Mouse (Mus musculus) forebrain, embryonic 16.5 days (tissue): ENCODE measurements around the gene 4930579F01Rik. TPM values are rescaled to one million over a fixed set of nuclear protein-coding genes. Genes with fewer than 3 reads are reported as not detected.
A peak's percentile ranks its signal among the peaks of the same experiment; 100 is the strongest.
"Not testable (repeated sequence)": the region's sequence is repeated elsewhere in the genome, so short reads cannot be mapped to it uniquely, and the experiment has no call there.

ENCODE experiments used
- ATAC-seq: fragments of 200-750 bp; cut with Nextera tagmentation; 2 replicates; pipeline ENCODE4 v1.8.0; 2017; ENCODE audit warnings: mild to moderate bottlenecking, moderate library complexity
- H3K27ac ChIP-seq: fragments of 300-500 bp; sonication (generic); 2 replicates; pipeline ENCODE4 v1.5.1; 2014; ENCODE audit warnings: low read length, control low read depth
- H3K27me3 ChIP-seq: fragments of 300-500 bp; sonication (generic); replicated peaks from 2 replicates; pipeline ENCODE4 v1.6.1; 2014; ENCODE audit warnings: low read length; ENCODE audit not compliant: control insufficient read depth, insufficient read depth
- H3K36me3 ChIP-seq: fragments of 300-500 bp; sonication (generic); 2 replicates; pipeline ENCODE4 v1.6.1; 2014; ENCODE audit not compliant: control insufficient read depth, insufficient read depth
- H3K4me1 ChIP-seq: fragments of 300-500 bp; sonication (generic); replicated peaks from 2 replicates; pipeline ENCODE4 v1.6.1; 2014; ENCODE audit warnings: low read length; ENCODE audit not compliant: control insufficient read depth, insufficient read depth
- H3K4me2 ChIP-seq: fragments of 300-500 bp; sonication (generic); 2 replicates; pipeline ENCODE4 v1.6.1; 2014; ENCODE audit warnings: mild to moderate bottlenecking, low read length, control low read depth
- H3K4me3 ChIP-seq: fragments of 300-500 bp; sonication (generic); replicated peaks from 2 replicates; pipeline ENCODE4 v1.5.1; 2014; ENCODE audit warnings: mild to moderate bottlenecking, low read length, control low read depth
- H3K9ac ChIP-seq: fragments of 300-500 bp; sonication (generic); replicated peaks from 2 replicates; pipeline ENCODE4 v1.6.1; 2014; ENCODE audit warnings: low read depth, low read length, control low read depth
- H3K9me3 ChIP-seq: fragments of 300-500 bp; sonication (generic); 2 replicates; pipeline ENCODE4 v1.6.1; 2016; ENCODE audit warnings: low read length; ENCODE audit not compliant: control insufficient read depth
- WGBS: fragments of 180-500 bp; shearing (Covaris S2); extraction: QIAGEN DNeasy Blood & Tissue Kit; methylation state at CpG from one replicate; pipeline ENCODE4 v1.1.7; 2014; 5-methylcytosine and 5-hydroxymethylcytosine counted together
- polyA plus RNA-seq: library from polyadenylated mRNA; unstranded; fragments of >200 nt; fragmentation: Nextera tagmentation; extraction: Ambion mirVana; gene quantifications from 2 replicates; pipeline ENCODE4 v1.2.1, GENCODE M21; 2015

4930579F01Rik gene
- polyA plus RNA-seq, 1 experiment from 2014 or later: not detected

DNA sequence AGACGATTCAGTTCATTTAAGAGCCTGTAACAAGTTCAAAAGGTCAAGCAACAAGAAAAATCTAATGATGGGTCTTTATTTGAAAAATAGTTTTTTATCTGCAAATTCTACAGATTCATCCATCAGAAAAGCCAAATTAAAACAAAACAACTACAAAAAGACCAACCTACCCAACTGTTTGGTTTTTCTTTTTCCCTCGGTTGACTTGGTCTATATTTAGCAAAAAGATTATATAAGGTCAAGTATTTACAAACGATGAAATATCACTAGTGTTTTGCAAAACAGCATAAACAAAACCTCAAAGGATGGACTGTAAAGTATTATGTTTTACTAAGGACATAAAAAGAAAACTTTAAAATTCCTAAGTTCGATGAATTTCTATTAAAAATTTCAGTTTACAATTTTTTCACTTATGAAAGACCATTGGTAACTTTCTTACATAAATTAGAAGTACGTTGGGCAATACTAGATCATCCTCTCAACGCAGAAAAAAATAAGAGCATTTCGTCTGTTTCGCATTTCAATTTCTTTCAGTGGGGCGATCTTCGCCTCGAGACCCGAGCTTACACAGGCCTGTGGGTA, 50.8 kb downstream of the 4930579F01Rik start:
- no peaks in the 10 kb centered on the region for H3K36me3 ChIP-seq
- WGBS: 7% methylated on average over 12 of the region's 12 CpGs
- H3K4me2 ChIP-seq: peak overlapping the region; percentile 44
- H3K27me3 ChIP-seq: no peaks in the 10 kb centered on the region
- H3K9ac ChIP-seq: peak overlapping the region; percentile 80
- no peak for ATAC-seq
- no peaks in the 10 kb centered on the region for H3K9me3 ChIP-seq
- H3K27ac ChIP-seq: peak overlapping the region; percentile 99
- H3K4me1 ChIP-seq: peaks cover 3% of the 10 kb centered on the region
- peak overlapping the region; percentile 75 for H3K4me3 ChIP-seq

DNA sequence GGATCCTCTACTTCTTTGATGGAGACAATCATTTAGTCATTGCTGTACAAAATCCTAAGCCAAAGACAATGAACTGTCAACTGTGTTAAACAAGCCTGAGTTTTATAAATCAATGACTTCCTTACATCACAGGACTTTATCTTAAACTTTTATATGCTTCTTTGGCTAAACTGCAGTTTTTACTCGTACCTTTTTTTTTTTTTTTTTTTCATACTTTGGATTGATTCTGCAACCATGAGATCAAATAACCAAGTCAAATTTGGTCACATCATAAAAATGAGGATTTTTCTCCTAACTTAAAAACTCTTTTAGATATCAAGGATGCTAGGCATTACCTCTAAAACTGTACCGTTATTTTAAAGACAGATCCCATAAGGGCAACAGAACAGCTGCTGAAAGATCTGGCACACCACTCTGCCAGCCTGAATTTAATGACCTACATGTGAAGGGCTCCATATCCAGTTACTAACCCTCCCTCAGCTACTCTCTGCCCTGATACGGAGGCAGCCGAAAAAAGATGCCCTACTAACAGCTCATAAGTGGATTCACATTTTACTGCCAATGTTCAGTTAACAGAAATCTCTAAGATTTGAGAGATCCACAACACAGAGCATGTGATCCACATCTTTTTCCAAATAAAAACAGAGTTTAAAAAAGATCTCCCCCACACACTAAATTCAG, 51.4 kb downstream of the 4930579F01Rik start:
- peak overlapping the region; percentile 42 for H3K4me2 ChIP-seq
- H3K9ac ChIP-seq: 0 out of 2 replicates have a peak overlapping the region, but pooled peaks have one; percentile 5
- H3K4me3 ChIP-seq: no peak overlapping the region
- ATAC-seq: no peak
- no peaks in the 10 kb centered on the region for H3K36me3 ChIP-seq
- 52% methylated on average over 4 of the region's 4 CpGs for WGBS
- H3K4me1 ChIP-seq: peaks cover 3% of the 10 kb centered on the region
- no peaks in the 10 kb centered on the region for H3K27me3 ChIP-seq
- no peaks in the 10 kb centered on the region for H3K9me3 ChIP-seq
- no peak overlapping the region for H3K27ac ChIP-seq

DNA sequence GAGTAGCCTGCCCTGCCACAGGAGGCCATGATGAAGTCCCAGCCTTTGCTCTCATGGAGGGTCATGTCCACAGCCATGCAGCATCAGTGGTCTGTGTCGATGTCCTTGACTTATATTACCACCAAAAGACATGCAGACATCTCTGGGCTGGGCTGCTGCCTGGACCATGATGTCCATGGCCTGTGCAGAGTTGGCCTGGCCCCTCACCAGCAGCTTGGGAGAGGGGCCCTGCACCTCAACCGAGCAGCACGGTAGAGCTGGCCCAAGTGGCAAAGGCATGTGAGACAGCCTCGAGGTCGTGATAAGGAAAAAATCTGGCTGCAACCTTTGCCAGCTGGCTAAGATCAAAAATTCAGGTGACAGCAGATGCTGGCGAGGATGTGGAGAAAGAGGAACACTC, 54.0 kb downstream of the 4930579F01Rik start:
- Histone ChIP-seq H3K27me3 (no peaks in the 10 kb centered on the region), H3K9me3 (no peaks in the 10 kb centered on the region), H3K4me2 (no peak overlapping the region), H3K4me3 (no peak overlapping the region), H3K4me1 (peaks cover 3% of the 10 kb centered on the region), H3K27ac (no peak overlapping the region), H3K36me3 (no peaks in the 10 kb centered on the region), H3K9ac (no peak overlapping the region)
- WGBS: 93% methylated on average over 6 of the region's 6 CpGs
- ATAC-seq: no peak

DNA sequence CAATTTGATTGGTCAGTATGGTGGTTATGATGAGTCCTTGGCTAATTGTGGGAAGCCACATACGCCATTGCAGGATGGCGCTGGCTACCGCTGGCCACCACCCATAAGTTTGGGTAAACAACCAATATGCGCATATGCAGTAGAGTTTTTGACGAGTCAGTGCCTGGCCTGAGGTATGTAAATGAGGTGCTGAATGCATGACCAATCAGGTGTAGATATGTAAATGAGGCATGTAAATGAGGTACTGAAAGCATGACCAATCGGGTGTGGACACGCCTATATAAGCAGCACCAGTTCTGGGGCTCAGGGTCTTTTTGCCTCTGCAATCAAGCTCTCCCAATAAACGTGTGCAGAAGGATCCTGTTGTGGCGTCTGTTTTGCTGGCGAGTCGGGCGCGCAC, 55.5 kb downstream of the 4930579F01Rik start:
- H3K27ac ChIP-seq, H3K9ac ChIP-seq, H3K4me3 ChIP-seq, H3K9me3 ChIP-seq, H3K36me3 ChIP-seq, H3K27me3 ChIP-seq, ATAC-seq, H3K4me1 ChIP-seq, H3K4me2 ChIP-seq: not testable (repeated sequence)
- WGBS: 96% methylated on average over 13 of the region's 13 CpGs

DNA sequence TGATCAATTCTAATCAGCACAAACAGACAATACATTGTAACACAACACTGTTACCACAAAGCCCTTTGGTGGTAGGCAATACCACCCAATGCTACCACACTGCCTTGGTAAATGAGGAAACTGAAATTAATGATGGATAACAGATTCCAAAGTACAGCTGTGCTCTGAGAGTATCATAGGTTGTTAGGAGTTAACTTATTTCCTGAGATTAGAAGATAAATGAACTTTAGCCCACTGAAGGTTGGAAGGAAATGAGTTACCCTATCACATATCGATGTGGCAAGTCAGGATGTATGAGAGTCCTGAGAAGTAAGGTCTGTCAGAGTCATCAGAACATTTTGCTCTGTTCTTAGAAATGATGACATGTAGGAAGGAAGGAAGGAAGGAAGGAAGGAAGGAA, 59.1 kb downstream of the 4930579F01Rik start:
- no peak overlapping the region for H3K27ac ChIP-seq
- H3K9me3 ChIP-seq: no peaks in the 10 kb centered on the region
- no peak overlapping the region for H3K4me2 ChIP-seq
- no peaks in the 10 kb centered on the region for H3K27me3 ChIP-seq
- no peak overlapping the region for H3K9ac ChIP-seq
- H3K4me3 ChIP-seq: no peak overlapping the region
- peaks cover 3% of the 10 kb centered on the region for H3K4me1 ChIP-seq
- H3K36me3 ChIP-seq: no peaks in the 10 kb centered on the region
- no peak for ATAC-seq
- WGBS: 100% methylated on average over 1 of the region's 1 CpGs

DNA sequence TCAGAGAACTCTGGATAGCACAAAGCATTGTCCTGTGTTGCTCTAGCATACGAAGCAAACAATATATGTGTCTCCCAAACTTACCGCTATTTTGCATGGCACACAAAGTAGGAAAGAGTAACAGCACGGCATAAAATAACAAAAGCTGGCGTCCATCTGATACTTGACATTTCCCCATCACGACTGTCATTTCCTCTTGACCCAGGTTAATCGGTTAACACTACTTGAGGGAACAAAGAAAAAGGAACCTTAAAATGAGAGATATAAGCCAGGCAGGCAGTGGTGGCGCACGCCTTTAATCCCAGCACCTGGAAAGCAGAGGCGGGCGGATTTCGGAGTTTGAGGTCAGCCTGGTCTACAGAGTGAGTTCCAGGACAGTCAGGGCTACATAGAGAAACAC, 59.7 kb downstream of the 4930579F01Rik start:
- Histone ChIP-seq H3K4me1 (peaks cover 3% of the 10 kb centered on the region), H3K9me3 (no peaks in the 10 kb centered on the region), H3K9ac (no peak overlapping the region), H3K36me3 (no peaks in the 10 kb centered on the region), H3K4me3 (no peak overlapping the region), H3K27ac (no peak overlapping the region), H3K27me3 (no peaks in the 10 kb centered on the region), H3K4me2 (no peak overlapping the region)
- ATAC-seq: no peak
- 86% methylated on average over 11 of the region's 11 CpGs for WGBS

DNA sequence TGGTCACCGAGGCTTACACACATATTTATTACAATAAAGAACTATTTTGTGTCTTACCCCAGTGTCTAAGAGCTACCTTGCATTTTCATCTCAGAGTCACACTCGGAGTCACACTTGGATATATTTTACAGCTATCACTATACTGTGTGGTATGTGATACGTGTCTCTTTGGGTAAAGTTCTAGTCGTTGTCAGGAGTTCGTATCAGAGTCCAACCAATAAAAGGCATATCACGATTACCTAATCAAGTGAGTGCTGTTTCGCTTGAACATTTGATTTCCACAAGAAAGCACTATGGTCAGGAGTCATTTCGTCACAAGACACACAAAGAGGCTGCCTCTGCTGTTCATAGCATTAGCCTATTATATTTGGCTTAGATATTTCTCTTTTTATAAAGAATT, 60.2 kb downstream of the 4930579F01Rik start:
- Histone ChIP-seq H3K9me3 (no peaks in the 10 kb centered on the region), H3K27ac (no peak overlapping the region), H3K4me2 (no peak overlapping the region), H3K4me1 (peaks cover 3% of the 10 kb centered on the region), H3K27me3 (no peaks in the 10 kb centered on the region), H3K9ac (no peak overlapping the region), H3K36me3 (no peaks in the 10 kb centered on the region), H3K4me3 (no peak overlapping the region)
- no peak for ATAC-seq
- 87% methylated on average over 8 of the region's 8 CpGs for WGBS

DNA sequence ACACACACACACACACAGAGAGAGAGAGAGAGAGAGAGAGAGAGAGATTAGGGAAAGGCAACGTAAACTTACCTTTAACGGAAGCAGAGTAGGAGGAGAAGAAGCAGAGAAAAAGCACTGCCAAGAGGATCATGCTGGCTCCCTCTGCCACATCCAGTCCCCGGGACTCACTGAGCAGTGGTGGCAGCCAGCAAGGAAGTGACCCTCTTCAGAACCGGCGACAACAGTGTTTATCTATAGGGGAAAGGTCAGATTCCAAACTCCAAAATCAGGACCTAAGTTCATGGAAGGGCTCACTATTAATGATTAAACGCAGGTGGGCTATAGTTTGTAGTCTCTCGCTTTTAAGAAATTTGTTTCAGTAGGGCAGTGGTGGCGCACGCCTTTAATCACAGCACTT, 62.5 kb downstream of the 4930579F01Rik start:
- Histone ChIP-seq H3K27ac (no peak overlapping the region), H3K27me3 (no peaks in the 10 kb centered on the region), H3K9ac (no peak overlapping the region), H3K4me3 (no peak overlapping the region), H3K9me3 (no peaks in the 10 kb centered on the region), H3K36me3 (no peaks in the 10 kb centered on the region), H3K4me1 (peaks cover 3% of the 10 kb centered on the region), H3K4me2 (no peak overlapping the region)
- ATAC-seq: no peak
- 63% methylated on average over 9 of the region's 9 CpGs for WGBS

DNA sequence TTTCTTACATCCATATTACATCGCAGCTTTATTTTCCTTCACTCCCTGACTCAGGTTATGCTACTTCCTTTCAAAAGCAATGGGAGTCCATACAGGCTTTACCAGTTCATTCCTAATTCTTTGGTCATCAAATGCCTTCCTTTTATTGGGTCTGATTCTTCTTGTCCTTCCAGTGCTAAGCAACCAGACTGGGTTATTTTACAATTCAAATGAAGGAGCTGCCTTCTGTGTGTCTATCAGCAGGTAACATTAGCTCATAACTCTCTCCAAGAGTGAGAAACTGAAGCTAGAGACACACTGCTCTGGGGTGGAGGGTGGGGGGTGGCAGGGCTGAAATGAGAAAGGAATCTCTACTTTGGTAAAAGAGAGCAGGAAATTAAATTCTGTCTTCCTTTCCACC, 62.9 kb downstream of the 4930579F01Rik start:
- Histone ChIP-seq H3K36me3 (no peaks in the 10 kb centered on the region), H3K27me3 (no peaks in the 10 kb centered on the region), H3K4me1 (peaks cover 3% of the 10 kb centered on the region), H3K9ac (no peak overlapping the region), H3K27ac (no peak overlapping the region), H3K4me3 (no peak overlapping the region), H3K4me2 (no peak overlapping the region), H3K9me3 (no peaks in the 10 kb centered on the region)
- 29% methylated on average over 1 of the region's 1 CpGs for WGBS
- 0 out of 2 replicates have a peak, but pooled peaks have one; percentile 36 for ATAC-seq
